Mouse (Mus musculus): ENCODE measurements around the gene Smarcb1. TPM values are rescaled to one million over a fixed set of nuclear protein-coding genes. Genes with fewer than 3 reads are reported as not detected.

Smarcb1 gene
- total RNA-seq (2021), result 10 to 100 TPM; 80.0 to 82.4 TPM

DNA sequence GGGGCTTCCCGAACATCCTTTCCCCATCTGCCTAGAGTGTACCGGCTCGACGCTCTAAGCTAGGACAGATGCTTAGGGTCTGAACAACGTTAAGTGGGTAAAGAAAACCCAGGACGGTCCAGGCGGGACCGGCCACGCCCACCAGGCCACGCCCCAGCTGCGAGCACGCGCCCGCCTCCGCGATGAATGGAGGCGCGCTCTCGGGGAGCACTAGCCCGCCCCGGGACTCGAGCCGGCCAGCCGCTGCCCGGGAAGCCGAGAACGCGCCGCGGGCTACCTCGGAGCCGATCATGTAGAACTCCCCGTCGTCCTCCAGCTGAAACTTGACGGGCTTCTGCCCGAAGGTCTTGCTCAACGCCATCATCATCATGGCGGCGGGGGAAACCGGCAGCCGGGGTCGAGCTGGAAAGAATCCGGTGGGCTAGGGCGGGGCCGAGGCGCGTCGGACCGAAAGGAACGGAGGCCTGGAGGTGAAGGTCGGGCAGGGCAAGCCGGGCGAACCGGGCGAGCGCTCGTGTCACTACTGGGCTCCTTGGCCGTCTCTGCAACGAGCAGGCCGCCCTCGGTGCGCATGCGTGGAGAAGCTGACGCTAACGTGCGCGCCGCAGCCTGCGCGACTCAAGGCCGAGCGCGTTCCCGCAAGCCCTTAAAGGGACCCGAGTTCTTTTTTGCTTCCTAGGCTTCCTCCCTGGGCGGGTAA is at the start of gene Smarcb1:
Smarcb1 (minus strand) TSS at position 592 of the 700 bp plus-strand sequence.
- intact Hi-C loops (cut with DNase I), result no loop called here
- DNase-seq (ENCODE audit: low spot score in 2 of 2), result peak; percentile 96 to 97

DNA sequence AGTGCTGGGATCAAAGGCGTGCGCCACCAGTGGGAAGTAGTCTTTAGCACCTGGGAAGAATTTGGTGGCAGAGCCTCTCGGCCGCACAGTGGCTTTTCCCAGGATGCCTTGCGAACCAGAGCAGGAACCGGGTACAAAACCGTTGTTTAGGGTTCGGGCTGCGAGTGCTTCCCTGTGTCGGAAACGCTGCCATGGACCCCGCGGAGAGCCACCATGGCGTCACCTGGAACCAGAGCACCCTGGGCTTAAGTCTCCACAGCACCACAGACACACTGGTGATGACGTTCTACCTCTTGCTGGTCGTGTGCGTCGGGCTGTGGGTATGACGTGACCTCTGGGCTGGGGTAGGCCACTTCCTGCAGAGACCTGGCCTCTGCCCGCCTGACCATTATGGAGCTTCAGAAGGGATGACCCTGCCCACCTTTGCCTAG is 33.0 kb upstream of the Smarcb1 start, which contains the start of gene Gm5134:
Gm5134 (plus strand) TSS at position 134 of the 431 bp plus-strand sequence.
- intact Hi-C loops (cut with DNase I), result loop anchor here (10.0 kb wide), 1 partner anchor 370 kb away; the partner anchor contains the start of gene Ggt5
- no peak for DNase-seq (ENCODE audit: low spot score in 2 of 2)

DNA sequence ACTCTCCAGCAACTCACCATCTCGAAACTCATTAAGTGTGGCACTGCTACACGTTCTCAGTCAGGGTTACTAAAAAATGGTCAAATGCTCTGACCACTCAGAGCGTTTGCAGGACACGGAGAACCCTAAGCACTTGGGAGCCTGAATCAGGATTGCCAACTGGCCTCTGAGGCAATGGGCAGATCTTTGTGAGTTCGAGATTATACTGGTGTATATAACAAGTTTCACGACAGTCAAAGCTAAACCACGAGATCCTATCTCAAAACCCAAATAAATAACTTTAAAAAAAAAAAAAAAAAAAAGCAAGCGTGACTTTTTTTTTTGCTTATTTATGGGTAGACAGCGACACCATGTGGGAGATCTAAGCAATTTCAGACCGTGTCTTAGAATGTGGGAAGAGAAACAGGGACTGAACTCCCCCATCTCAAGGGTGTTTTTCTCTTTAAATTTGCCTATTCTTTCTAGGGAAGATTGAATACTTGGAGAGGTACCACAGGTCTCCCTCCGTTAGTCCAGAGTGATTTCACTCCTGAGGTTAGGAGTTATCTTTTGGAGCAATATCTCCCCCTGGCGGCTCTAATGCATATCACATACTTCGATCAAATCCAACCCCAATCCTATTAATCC is 30.1 kb upstream of the Smarcb1 start:
- DNase-seq (ENCODE audit: low spot score in 2 of 2), result no peak
- intact Hi-C loops (cut with DNase I), result loop anchor here (1.0 to 10.0 kb wide), 4 partner anchors 54 to 367 kb away; partner anchors contain the start of gene Ggt5

DNA sequence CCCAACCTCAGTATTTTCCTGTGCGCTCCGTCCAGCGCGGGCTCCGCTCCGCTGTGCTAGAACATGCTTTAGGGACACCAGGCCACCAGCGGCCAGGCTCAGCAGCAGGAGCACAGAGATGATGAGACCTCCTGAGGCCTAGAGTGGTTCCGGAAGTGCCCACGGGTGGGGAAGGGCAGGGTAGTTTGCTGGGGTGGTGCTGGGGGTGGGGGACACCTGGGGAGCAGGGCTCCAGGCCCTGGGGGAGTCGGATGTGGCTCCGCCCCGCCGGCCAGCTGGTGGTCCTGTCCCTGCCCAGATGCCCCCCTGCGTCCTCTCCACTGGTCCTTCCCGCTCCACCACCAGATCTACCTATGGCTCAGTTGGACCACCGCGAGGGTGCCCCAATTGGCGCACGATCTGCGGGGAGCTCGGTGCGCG is 29.4 kb upstream of the Smarcb1 start:
- intact Hi-C loops (cut with DNase I), result loop anchor here (1.0 to 10.0 kb wide), 4 partner anchors 54 to 366 kb away; partner anchors contain the start of gene Ggt5
- no peak for DNase-seq (ENCODE audit: low spot score in 2 of 2)

DNA sequence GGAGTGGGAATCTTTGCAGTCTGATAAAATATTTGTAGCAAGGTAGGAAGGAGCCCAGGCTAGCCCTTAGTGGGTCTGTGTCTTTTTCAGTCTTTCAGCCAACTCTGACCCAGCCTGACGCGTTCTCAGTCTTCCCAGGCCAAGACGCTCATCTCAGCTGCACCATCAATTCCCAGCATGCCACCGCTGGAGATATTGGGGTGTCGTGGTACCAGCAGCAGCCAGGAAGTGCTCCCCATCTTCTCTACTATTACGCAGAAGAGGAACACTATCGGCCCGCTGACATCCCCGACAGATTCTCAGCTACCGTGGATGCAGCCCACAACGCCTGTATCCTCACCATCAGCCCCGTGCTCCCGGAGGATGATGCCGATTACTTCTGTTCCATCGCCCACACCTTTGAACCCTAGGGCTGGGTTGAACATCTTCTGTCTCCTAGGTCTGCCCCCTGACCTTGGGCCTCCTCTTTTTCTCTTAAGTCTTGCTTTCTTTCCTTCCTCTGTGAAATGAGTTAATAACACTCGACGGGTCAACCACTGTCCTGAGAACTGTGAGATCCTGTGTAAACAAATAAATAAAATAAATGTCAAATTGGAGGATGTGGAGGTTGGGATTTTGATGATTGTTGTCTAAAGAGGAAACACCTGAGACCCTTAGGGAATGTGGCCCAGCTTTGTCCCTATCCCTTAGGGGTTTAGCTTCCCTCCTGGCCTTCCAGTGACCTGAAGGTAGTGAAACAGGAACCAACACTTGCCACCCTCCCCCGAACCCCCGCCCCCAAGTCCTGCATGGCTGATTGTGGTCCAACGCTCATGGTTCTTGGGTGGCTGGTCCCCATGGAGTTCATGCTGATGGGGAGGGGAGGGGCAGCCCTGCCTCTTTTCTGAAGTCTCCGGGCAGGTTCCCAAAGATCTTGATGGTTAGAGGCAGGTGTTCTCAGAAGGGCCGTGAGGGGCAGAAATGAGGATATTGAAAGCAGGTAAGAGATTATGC is 27.9 kb upstream of the Smarcb1 start:
- intact Hi-C loops (cut with DNase I), result loop anchor here (2.0 to 10.0 kb wide), 2 partner anchors 205 to 365 kb away; partner anchors contain the start of gene Ggt5
- DNase-seq (ENCODE audit: low spot score in 2 of 2), result no peak

DNA sequence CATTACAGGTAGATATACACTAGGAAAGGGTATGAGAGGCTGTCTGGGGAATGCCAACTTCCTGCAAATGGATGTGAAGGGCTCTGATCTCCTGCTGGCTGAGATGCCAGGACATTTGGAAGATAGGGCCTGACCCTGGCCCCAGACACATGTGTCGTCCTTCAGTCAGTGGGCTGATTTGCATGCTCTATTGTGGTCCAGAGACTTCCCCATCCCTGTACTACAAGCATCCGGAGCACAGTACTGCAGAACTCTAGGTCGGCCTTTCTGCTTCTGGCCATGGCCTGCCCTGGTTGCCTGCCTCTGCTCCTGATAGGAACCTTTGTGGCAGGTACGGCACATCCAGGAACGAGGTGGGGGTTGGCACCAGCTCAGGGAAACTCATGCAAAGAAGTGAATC is 26.7 kb upstream of the Smarcb1 start:
- DNase-seq (ENCODE audit: low spot score in 2 of 2), result no peak
- intact Hi-C loops (cut with DNase I), result no loop called here

DNA sequence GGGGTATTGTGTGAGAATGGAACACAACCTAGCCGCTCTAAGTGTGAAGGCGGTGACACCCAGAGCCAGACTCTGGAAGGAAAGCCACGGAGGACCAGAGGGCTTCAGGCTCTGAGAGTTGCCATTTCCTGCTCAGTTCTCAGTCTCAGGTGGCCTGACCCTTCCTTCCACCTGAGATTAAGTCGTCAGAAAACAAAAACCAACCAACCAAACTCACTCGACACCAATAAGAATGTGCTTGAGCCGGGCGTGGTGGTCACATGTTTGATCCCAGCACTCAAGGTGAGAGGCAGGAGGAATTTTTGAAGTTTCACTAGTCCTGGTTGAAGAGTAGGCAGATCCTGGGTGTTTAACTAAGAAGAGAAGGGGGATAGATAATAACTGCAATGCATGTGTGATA is 24.5 kb upstream of the Smarcb1 start:
- intact Hi-C loops (cut with DNase I), result no loop called here
- no peak for DNase-seq (ENCODE audit: low spot score in 2 of 2)

DNA sequence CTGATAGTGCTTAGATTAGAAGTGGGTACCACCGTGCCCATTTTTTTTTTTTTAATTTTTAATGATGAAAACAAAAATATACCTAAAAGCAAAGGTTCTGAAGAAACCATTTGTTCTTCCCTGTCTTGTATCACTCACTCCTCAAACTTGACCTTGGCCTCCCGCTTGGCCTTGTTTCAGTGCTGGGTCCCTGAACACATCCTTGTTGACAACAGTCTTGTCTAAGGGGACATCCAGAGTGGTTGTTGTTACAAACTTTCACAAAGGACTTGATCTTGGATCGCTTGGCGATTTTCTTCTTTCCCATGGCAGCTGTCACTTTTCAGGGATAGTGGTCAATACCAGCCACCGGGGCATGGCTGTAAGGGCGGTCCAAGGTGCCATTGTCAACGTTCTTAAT is 23.8 kb upstream of the Smarcb1 start:
- DNase-seq (ENCODE audit: low spot score in 2 of 2), result no peak
- intact Hi-C loops (cut with DNase I), result no loop called here

DNA sequence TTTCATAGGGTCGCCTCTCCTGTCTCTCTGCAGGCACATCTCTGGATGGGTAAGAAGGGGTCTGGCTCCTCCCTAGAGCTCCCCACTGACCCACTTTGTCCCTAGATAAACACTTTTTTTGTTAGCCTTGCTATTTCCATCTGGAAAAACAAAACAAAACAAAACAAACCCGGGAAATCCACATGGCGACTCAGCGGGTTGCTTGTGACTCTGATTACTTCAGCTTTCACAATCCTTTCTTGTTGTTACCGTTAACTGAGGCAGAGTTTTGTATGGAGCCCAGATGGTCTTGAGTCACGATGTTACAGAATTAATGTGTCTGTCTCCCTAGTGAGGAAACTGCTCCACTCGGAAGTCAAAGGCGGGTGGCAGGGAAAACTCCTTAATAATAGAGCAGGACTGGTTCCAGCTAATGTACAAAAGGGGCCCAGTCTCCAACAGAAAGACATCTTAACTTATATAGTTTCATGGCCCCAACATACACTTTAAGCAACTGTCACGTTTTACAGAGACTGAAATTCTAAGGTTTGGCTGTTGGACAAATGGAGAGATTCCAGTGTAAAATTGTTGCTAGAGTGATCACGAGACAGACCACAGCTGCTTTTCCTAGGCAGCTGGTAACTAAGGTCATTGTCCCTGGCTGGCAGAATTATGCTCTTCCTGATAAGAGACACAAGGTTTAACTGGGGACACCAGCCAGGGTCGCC is 22.8 kb upstream of the Smarcb1 start:
- DNase-seq (ENCODE audit: low spot score in 2 of 2), result no peak
- intact Hi-C loops (cut with DNase I), result no loop called here

DNA sequence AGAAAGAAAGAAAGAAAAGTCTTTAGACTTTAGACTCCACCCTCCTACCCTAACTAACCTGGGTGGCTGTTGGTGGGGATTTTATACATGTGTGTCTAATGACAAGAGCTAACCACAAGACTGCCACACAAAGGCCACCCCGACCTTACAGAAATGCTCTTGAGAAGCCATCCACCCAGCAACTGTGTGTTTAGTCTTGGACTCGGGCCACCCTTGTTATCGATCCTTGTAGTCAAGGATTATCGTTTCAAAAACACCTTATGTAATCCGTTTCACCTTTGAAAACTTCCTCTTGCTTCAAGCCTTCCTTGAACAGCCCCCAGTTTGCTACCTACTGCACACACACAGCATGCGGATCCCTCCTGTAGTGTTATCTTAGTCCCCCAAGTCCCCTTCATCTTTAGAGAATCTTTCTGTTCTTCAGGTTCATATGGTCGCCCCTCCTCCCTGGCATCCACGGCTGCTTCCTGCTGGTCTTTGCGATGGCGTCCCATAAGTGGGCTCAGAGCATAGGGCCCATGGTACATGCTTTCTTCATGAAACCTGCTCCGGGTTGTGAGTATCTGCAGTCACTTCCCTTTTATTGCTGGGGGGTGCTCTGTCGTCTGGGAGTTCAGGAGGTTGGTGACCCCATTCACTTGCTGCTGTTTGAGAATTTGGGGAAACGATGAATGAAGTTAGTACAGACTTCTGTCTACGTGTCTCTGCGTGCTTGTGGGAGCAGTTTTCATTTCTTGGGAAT is 21.5 kb upstream of the Smarcb1 start, which contains the start of gene Vpreb3:
Vpreb3 (plus strand) TSS at position 322 of the 742 bp plus-strand sequence.
- no peak for DNase-seq (ENCODE audit: low spot score in 2 of 2)
- intact Hi-C loops (cut with DNase I), result no loop called here

DNA sequence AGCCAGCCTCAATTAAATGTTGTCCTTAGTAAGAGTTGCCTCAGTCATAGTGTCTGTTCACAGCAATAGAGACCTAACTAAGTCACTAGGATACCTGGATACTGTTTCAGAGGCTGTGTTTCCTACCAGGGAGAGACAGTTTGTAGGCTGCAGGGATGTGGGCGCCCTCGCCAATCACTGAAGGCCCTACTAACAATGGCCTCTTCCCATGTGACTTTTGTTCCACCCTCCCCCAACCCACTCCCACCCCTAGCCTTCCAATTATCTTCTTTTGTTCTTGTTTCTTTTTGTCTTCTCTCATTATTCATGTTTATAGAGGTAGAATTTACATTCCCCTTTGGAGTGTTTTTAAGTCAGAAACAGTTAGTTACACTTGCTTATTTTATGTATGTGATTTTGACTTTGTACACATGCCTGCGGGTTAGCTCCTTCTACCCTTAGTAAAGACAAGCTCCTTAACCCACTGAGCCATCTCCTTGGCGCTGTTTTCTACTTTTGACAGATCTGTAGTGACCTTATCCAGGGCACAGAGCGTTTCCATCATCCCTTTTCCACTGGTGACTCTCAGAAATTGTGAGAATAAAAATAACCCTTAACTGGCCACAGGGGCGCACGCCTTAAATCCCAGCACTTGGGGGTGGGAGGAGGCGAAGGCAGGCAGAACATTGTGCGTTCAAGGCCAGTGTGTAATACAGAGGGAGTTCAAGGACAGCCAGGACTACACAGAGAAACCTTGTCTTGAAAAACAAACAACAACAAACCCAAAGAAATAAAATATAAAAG is 19.8 kb upstream of the Smarcb1 start:
- no peak for DNase-seq (ENCODE audit: low spot score in 2 of 2)
- intact Hi-C loops (cut with DNase I), result no loop called here

DNA sequence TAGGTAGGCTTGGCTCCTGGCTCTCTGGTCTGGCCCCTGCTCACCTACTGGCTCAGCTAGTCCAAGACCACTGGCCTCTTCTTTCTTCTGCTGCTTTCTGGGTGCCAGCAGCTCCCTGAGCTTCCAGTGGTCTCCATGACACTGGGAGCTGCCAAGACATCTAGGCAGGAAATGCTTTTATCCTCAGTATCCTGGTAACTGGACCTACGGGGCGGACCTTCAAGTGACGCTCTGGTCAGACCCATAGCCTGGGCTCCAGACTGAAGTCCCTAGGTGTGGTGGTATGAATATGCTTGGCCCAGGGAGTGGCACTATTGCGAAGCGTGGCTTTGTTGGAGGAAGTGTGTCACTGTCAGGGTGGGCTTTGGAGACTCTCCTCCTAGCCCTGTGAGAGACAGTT is 19.1 kb upstream of the Smarcb1 start, which contains the start of gene Gm867:
Gm867 (minus strand) TSS at position 153 of the 400 bp plus-strand sequence.
- intact Hi-C loops (cut with DNase I), result no loop called here
- DNase-seq (ENCODE audit: low spot score in 2 of 2), result no peak

DNA sequence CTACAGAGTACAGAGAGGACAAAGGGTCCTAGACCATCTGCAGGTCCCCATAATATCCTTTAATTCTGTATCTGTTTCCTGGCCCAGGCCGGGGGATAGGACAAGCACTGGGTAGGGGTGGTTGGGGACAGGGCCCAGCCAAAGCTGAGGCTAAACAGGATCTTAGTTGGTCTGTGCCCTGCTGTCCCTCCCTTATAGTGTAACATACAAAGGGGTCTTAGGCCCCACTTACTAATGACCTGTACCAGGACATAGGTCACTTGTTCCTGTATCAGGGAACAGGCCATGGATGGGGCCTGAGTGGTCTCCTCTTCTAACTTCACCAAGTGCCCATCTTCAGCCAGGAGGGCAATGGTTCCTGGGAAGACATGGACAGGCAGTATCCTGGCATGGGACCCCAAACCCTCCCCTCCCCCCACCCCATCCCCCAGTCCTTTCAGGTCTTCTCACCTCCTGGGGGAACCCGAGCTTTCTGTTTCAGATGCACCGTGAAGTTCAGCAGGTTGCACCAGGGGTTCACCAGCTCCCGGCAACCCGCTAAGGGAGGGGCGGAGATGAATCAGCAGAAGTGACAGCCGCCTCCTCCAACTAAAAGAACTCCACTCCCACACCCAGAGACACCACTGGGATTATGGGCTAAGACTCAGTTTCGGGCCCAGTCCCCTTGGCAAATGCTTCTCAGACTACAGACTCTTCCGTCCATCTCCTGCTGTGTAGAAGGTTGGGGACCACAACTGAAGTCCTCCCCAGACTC is 18.2 kb upstream of the Smarcb1 start:
- DNase-seq (ENCODE audit: low spot score in 2 of 2), result peak in 1 of 2 experiments; percentile 25
- intact Hi-C loops (cut with DNase I), result loop anchor here (5.0 kb wide), 1 partner anchor 42 kb away; no protein-coding TSS in a partner anchor

DNA sequence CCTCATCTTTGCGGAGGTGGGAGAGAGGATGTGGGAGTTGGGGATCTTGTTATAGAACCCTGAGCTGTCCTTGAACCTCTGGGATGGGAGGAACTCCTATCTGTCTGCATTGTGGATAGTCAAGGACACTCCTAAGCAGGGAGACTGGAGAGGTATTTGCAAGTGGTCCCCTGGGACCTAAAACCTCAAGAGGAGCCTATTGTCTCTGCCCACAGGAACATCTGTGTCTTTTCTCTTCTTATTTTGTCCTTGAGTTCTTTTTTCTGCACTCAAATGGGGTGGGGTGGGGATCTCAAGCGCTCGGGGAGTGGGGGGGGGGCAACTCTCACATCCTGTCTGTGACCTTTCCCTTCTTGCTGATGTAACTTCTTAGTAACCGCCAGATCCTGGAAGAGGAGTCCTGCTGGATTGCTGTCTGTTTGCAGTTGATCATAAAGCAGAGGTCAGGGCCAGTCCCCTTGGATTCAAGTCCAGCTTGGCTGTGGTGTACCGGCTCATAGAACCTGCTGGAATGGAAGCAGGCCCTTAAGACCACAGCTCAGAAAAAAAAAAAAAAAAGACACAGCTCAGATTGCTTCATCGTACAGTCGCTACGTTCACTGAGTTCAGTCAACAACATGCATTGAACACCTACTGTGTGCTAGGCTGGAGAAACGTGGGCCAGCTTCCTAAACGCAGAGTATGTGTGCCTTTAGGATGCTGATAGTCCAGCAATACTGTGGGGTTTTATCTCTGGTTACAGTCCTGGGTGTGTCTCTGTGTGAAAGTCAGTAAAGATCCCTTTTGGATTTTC is 16.6 kb upstream of the Smarcb1 start:
- no peak for DNase-seq (ENCODE audit: low spot score in 2 of 2)
- intact Hi-C loops (cut with DNase I), result loop anchor here (5.0 kb wide), 1 partner anchor 41 kb away; no protein-coding TSS in a partner anchor

DNA sequence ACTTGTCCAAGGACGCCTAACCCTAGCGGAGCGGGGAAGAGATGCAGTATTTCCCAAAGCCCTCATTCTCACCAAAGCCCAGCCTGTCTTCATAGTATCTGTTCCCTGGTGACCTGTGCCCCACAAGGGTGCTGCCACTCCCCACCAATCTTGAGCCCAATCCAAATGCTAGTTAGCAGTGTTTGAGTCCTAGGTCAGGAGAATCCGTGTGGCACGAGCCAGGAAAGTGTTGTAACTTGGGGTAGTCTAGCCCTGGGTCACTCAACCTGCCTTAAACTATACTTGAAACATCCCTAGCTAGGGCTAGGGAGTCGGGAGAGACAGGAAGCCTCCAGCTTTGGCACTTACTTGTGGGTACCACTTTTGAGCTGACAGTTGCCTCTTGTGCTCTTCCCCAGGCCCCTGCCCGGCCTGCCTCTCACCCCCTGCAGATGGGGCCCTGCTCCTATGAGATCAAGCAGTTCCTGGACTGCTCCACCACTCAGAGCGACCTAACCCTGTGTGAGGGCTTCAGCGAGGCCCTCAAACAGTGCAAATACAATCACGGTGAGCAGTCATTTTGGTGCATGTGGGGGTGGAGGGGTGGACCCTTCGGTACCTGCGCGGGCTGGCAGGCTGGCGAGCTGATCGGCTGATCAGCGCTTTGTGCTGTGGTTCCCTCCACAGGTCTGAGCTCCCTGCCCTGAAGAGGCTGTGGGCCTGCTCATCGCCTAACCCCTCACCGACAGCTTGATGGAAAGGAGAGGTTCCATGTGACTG is 15.7 kb upstream of the Smarcb1 start:
- no peak for DNase-seq (ENCODE audit: low spot score in 2 of 2)
- intact Hi-C loops (cut with DNase I), result loop anchor here (5.0 kb wide), 1 partner anchor 40 kb away; no protein-coding TSS in a partner anchor

Measured in left cerebral cortex, postnatal 36 days (tissue).